Mouse (Mus musculus) stomach, postnatal 0 days (tissue): ENCODE data around the gene Map2k6. TPM values are rescaled to one million over a fixed set of nuclear protein-coding genes. Genes with fewer than 3 reads are reported as not detected.

Experiments
- ATAC-seq: fragments of 200-750 bp; cut with Nextera tagmentation; 2 replicates; pipeline ENCODE4 v1.8.0; 2017; ENCODE audit not compliant: low FRiP score, low TSS enrichment
- DNase-seq: peaks from one replicate; pipeline ENCODE4 v3.0.0-alpha.2; 2016; ENCODE audit warnings: low spot score
- H3K27ac ChIP-seq: fragments of 300-500 bp; sonication (generic); replicated peaks from 2 replicates; pipeline ENCODE4 v1.5.1; 2014; ENCODE audit warnings: mild to moderate bottlenecking, control low read depth
- H3K27me3 ChIP-seq: fragments of 300-500 bp; sonication (generic); 2 replicates; pipeline ENCODE4 v1.6.1; 2014; ENCODE audit warnings: low read length; ENCODE audit not compliant: control insufficient read depth, insufficient read depth
- H3K36me3 ChIP-seq: fragments of 300-500 bp; sonication (generic); 2 replicates; pipeline ENCODE4 v1.6.1; 2014; ENCODE audit warnings: low read length, mixed read lengths; ENCODE audit not compliant: control insufficient read depth, insufficient read depth
- H3K4me1 ChIP-seq: fragments of 300-500 bp; sonication (generic); replicated peaks from 2 replicates; pipeline ENCODE4 v1.6.1; 2014; ENCODE audit warnings: antibody characterized with exemption; ENCODE audit not compliant: control insufficient read depth, insufficient read depth
- H3K4me2 ChIP-seq: fragments of 300-500 bp; sonication (generic); replicated peaks from 2 replicates; pipeline ENCODE4 v1.6.1; 2014; ENCODE audit warnings: low read depth, mild to moderate bottlenecking, control low read depth, moderate library complexity
- H3K4me3 ChIP-seq: fragments of 300-500 bp; sonication (generic); 2 replicates; pipeline ENCODE4 v1.5.1; 2014; ENCODE audit warnings: low read depth, low read length, control low read depth
- H3K9ac ChIP-seq: fragments of 300-500 bp; sonication (generic); 2 replicates; pipeline ENCODE4 v1.6.1; 2014; ENCODE audit warnings: mild to moderate bottlenecking, low read length, control low read depth, mixed read lengths
- H3K9me3 ChIP-seq: fragments of 300-500 bp; sonication (generic); 2 replicates; pipeline ENCODE4 v1.6.1; 2016; ENCODE audit warnings: low read length; ENCODE audit not compliant: control insufficient read depth
- CTCF ChIP-seq: IDR thresholded peaks from 2 replicates; pipeline ENCODE4 v1.5.1; 2016; ENCODE audit warnings: antibody characterized with exemption, low read depth, mild to moderate bottlenecking, moderate library complexity
- EP300 ChIP-seq: optimal IDR thresholded peaks from 2 replicates; pipeline ENCODE3; 2016; ENCODE audit warnings: antibody characterized with exemption
- WGBS: fragments of 180-500 bp; shearing (Covaris S2); extraction: QIAGEN DNeasy Blood & Tissue Kit; methylation state at CpG from one replicate; pipeline ENCODE4 v1.1.7; 2014; 5-methylcytosine and 5-hydroxymethylcytosine counted together
- polyA plus RNA-seq: library from polyadenylated mRNA; unstranded; fragments of >200 nt; fragmentation: Nextera tagmentation; extraction: Ambion mirVana; gene quantifications from 2 replicates; pipeline ENCODE4 v1.2.1, GENCODE M21; 2015

Map2k6 gene
- polyA plus RNA-seq, 1 experiment from 2014 or later = 6.0 TPM

GRCm38 (mm10) chr11:110461560-110462331 lies 62.8 kb downstream of the Map2k6 start:
- Histone ChIP-seq H3K4me3 (no peak overlapping the region), H3K27me3 (no peaks in the 10 kb centered on the region), H3K9ac (no peak overlapping the region), H3K27ac (no peak overlapping the region), H3K36me3 (no peaks in the 10 kb centered on the region), H3K4me2 (no peak overlapping the region), H3K9me3 (no peaks in the 10 kb centered on the region), H3K4me1 (no peaks in the 10 kb centered on the region)
- DNase-seq (no peak), ATAC-seq (no peak)
- whole genome bisulfite sequencing = 92% methylated on average over 17 of the region's 17 CpGs
- TF ChIP-seq EP300 = no peak
- TF ChIP-seq CTCF = no peak

- H3K36me3 ChIP-seq = no peaks in the 10 kb centered on the region
- H3K4me1 ChIP-seq = no peaks in the 10 kb centered on the region
- DNase-seq (no peak), ATAC-seq (peak; percentile 90)
- H3K27ac ChIP-seq = no peak overlapping the region
- WGBS = 74% methylated on average over 8 of the region's 8 CpGs
- H3K9ac ChIP-seq = no peak overlapping the region
- no peak for TF ChIP-seq CTCF
- TF ChIP-seq EP300 = no peak
- no peak overlapping the region for H3K4me3 ChIP-seq
- H3K4me2 ChIP-seq = no peak overlapping the region
- H3K27me3 ChIP-seq = no peaks in the 10 kb centered on the region
- H3K9me3 ChIP-seq = no peaks in the 10 kb centered on the region
Measured at GRCm38 (mm10) chr11:110462975-110463578, 64.2 kb downstream of the Map2k6 start.

- DNase-seq (no peak), ATAC-seq (no peak)
- Histone ChIP-seq H3K27me3 (no peaks in the 10 kb centered on the region), H3K4me3 (no peak overlapping the region), H3K4me2 (no peak overlapping the region), H3K27ac (no peak overlapping the region; the same call in 1 of the 2 replicates), H3K9me3 (no peaks in the 10 kb centered on the region), H3K4me1 (no peaks in the 10 kb centered on the region), H3K36me3 (no peaks in the 10 kb centered on the region), H3K9ac (no peak overlapping the region)
- WGBS = 61% methylated on average over 9 of the region's 9 CpGs
- no peak for TF ChIP-seq EP300
Measured at GRCm38 (mm10) chr11:110463801-110464200, 64.9 kb downstream of the Map2k6 start.

- Histone ChIP-seq H3K4me3 (no peak overlapping the region), H3K4me2 (no peak overlapping the region), H3K27me3 (no peaks in the 10 kb centered on the region), H3K27ac (no peak overlapping the region), H3K9me3 (no peaks in the 10 kb centered on the region), H3K4me1 (no peaks in the 10 kb centered on the region), H3K9ac (no peak overlapping the region), H3K36me3 (no peaks in the 10 kb centered on the region)
- no peak for ATAC-seq
- no peak for DNase-seq
- WGBS = 78% methylated on average over 2 of the region's 2 CpGs
- no peak for TF ChIP-seq EP300
- TF ChIP-seq CTCF = no peak
Measured at GRCm38 (mm10) chr11:110469054-110469453, 70.1 kb downstream of the Map2k6 start.

GRCm38 (mm10) chr11:110470561-110471273 lies 71.8 kb downstream of the Map2k6 start:
- Histone ChIP-seq H3K27me3 (no peaks in the 10 kb centered on the region), H3K4me2 (no peak overlapping the region), H3K4me3 (no peak overlapping the region), H3K27ac (no peak overlapping the region), H3K4me1 (0 out of 2 replicates have a peak, but pooled peaks cover 3% of the 10 kb centered on the region), H3K9me3 (no peaks in the 10 kb centered on the region), H3K9ac (no peak overlapping the region), H3K36me3 (no peaks in the 10 kb centered on the region)
- DNase-seq (no peak), ATAC-seq (no peak)
- TF ChIP-seq CTCF (no peak), EP300 (no peak)
- 84% methylated on average over 8 of the region's 8 CpGs for WGBS

- 75% methylated on average over 2 of the region's 2 CpGs for WGBS
- H3K4me3 ChIP-seq = no peak overlapping the region
- H3K27me3 ChIP-seq = no peaks in the 10 kb centered on the region
- no peak for ATAC-seq
- no peak for DNase-seq
- H3K4me1 ChIP-seq = 0 out of 2 replicates have a peak, but pooled peaks cover 3% of the 10 kb centered on the region
- TF ChIP-seq EP300 (no peak), CTCF (no peak)
- no peak overlapping the region for H3K27ac ChIP-seq
- H3K9ac ChIP-seq = no peak overlapping the region
- no peak overlapping the region for H3K4me2 ChIP-seq
- H3K9me3 ChIP-seq = no peaks in the 10 kb centered on the region
- H3K36me3 ChIP-seq = no peaks in the 10 kb centered on the region
Measured at GRCm38 (mm10) chr11:110471362-110471761, 72.4 kb downstream of the Map2k6 start.
